Mouse (Mus musculus) MEL-GATA-1-ER (cell line): ENCODE data around the gene Slc9a4.
"Not testable (repeated sequence)": the region's sequence is repeated elsewhere in the genome, so short reads cannot be mapped to it uniquely, and the experiment has no call there.

Experiments used
- DNase-seq: peaks from one replicate; pipeline ENCODE4 v3.0.0-alpha.2; 2012; ENCODE audit warnings: low read depth; ENCODE audit errors: extremely low read depth

The Slc9a4 gene

DNA sequence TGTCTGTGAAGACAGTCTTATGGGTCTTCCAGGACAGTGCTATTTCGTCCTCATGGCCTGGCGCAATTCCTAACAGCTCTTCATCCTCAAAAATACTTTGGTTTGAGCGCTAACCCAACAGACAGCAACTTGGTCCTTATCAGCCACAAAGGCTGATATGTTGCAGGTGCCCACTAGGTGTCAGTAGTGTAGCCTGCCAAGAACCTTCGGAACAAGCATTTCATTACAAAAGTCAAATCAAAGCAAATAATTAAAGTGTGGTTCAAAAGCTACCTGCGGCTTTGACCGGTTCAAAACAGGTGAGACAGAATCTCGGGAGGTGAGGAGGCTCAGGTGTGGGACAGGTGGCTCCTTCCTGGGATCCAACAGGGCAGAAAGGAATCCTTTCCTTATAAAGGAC, at the start of gene Slc9a4:
Gene Slc9a4, plus strand, starts transcription at position 298 of the 400 bp plus-strand sequence.
- no peak for DNase-seq

DNA sequence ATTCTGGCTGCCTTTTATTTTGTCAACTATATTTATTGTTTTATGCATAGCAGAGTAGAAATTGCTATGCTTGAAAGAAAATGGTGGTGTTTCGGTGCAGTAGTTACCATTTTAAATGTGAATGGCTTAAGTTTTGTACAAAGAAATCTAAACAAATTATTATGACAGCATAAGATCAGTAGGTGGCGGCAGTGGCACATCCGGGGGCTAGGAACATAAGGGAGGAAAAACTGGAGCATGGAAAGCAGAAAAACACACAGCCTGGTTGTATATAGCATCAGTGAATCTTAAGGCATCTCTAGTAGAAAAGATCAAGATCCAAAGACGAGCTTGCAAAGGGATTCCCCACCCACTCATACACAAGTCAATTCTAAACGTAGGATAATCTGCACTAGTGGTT, 42.3 kb upstream of the Slc9a4 start:
- no peak for DNase-seq

DNA sequence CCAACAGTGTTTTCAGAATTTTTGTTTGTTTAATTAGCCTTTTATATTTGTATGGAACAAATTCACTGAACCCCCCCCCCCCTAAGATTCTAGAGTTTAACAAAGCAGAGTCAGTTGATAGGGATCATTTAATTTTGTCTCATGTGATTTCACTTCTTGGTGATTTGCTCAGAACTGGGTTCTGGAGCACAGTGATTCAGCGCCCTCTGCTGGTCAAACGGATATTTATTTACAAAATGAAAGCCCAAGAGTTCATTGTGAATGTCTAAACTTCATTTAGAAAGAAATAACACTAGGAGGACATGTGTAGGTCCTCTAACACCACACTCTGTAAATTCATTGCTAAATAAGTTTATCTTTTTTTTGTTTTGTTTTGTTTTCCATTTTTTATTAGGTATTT, 35.2 kb upstream of the Slc9a4 start:
- DNase-seq, result peak; percentile 29

DNA sequence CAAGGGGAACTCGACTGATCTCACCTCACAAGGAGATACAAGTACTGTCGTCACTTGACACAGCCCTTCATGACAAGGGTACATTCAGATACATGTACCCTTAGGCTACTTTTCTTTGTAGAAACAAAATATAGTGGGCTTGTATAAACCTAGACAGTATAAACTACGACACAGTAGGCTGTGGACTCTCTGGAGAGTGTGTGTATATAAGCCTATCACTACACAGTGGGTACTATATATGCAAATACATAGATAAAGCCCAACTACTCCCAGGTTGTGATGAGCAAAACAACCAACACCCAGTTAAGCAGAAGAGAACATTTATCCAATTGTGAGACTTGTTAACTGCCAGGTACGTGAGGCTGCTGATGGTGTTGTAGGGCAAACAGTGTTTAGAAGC, 33.2 kb upstream of the Slc9a4 start:
- DNase-seq, result no peak

DNA sequence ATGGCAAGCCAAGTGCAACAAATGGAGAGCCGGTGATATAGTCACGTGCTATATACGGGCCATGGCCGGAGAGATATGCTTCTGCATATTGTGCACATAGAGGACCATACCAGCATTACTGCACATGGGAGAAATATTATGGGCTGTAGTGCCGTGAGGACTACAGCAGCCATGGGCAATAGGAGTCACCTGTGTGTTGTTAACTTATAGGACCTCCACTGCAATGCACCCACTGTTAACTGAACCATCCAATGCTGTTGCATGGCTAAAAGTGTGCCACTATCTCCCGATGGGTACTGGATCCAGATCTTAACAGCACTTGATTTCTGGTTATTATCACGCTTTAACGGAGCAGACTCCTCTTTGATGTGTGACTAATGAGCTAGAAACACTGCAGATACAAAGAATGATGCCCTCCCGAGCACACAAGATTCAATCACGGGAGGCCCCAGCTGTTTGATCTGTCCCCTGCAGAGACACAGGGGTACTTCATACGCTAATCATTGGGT, 32.8 kb upstream of the Slc9a4 start:
- no peak for DNase-seq

DNA sequence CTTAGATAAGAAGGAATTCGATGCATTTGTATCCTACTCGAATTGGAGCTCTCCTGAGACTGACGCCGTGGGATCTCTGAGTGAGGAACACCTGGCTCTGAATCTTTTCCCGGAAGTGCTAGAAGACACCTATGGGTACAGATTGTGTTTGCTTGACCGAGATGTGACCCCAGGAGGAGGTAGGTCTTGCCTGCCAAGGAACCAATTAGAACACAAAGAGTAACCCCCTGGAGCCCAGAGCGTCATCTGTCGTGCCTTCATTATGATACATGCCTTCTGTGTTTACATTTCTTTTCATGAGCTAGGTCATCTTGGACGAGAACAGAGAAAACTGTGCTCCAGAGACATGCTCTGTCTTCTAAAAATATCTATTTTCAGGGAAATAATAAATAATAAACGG, 32.1 kb upstream of the Slc9a4 start:
- no peak for DNase-seq

DNA sequence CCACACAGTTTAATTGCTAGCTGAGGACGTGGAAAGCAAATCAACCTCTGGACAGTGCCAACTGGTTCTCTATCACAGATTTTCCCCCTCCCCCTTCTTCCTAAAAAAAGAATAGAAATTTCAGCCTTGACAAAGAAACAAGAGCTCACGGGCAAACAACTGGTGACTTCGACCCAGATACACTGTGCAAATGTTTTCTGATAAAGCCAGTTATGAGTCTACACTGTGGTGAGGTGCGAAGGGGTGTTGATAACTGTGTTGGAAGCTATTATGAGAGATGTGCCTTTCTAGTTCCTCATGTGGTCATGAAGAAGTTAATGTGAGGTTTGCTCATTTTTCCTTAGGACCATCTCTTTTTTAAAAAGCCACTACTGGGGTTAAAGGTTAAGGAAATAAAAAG, 10.5 kb upstream of the Slc9a4 start:
- DNase-seq, result no peak

DNA sequence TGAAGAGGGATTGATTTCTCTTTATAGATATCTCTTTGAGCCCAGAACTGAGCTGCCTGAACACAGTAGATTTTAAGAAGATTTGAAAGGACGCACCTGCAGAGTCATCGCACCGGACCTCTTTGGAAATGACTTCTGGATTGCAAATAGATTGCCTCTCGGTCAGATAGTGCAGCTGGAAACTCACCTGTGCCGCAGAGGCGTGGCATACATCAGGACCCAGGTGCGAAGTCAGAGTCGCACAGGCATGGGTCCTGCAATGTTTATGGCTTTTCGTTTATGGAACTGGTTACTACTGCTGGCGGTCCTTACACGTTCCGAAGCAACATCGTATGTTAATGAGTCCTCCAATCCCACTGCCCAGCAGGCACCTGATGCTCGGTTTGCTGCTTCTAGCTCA, 388 bp downstream of the Slc9a4 start:
- DNase-seq, result no peak

DNA sequence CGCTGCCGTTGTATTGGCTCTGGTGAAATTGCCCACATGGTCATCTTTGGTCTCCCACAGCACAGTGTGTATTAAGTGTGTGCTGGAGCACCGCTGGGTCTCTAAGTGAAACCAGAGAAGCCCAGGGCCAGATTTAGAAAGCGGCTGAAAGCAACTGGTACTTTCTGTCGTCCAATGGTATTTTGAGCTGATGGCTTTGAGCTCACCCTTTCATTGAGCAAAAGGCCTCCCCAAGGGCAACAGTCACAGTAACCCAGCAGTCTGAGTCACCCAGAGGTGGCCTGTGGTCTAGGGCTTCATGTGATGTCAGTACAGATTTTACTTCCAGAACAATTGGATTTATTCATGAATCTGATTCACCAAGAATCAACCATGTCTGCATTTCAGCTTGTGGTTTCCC, 6.9 kb downstream of the Slc9a4 start:
- no peak for DNase-seq

DNA sequence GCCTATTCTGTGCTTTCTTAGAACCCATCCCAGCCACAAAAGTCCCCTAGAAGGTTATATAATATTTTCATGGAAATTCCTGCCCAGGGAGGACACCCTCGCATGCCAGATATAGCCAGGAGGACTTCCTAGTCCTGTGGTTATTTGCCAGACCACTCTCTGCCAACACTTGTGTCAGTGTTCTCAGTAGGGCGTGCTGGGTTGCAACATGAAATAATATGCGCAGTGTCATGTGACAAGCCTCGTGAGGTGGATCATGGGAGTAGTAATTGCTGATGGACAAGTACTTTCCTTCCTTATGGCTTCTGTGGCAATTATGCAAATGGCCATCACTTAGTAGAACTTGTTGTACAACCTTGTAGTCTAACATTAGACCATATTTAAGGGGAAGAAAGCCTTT, 11.1 kb downstream of the Slc9a4 start:
- no peak for DNase-seq

DNA sequence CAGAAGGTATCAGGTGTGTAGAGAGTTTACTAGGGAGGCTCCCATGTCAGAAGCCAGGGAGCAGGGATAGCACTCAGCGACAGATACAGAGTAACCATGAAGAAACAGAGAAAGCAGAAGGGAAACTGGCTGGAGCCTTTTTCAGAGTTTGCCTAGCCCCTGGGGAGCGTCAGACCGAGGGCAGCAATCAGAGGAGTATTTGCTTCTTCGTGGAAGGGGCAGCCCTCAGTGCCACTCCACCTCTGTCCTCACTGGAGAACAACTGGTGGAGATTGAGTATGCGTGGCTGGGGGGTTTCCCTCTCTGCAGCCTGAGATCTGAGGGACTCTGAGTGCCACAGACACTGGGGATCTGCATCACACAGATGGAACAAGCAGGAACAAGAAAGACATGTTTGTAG, 17.9 kb downstream of the Slc9a4 start:
- DNase-seq, result no peak

DNA sequence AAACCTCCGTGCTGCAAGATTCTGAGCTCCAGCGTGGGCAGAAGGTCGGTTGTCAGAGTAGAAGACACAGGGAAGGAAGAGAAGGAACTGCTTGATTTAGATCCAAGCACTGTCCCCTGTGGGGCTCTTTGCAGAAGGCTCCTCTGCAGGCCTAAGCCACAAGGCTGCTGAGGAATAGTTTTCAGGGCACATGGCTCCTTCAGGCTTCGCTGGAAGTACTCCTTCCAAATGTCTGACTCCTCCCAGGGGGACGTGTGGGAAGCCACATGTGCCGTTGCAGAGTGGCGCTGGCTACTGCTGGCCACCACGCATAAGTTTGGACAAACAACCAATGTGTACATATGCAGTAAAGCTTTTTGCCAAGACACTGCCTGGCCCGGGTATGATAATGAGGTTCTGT, 19.8 kb downstream of the Slc9a4 start:
- not testable (repeated sequence) for DNase-seq

DNA sequence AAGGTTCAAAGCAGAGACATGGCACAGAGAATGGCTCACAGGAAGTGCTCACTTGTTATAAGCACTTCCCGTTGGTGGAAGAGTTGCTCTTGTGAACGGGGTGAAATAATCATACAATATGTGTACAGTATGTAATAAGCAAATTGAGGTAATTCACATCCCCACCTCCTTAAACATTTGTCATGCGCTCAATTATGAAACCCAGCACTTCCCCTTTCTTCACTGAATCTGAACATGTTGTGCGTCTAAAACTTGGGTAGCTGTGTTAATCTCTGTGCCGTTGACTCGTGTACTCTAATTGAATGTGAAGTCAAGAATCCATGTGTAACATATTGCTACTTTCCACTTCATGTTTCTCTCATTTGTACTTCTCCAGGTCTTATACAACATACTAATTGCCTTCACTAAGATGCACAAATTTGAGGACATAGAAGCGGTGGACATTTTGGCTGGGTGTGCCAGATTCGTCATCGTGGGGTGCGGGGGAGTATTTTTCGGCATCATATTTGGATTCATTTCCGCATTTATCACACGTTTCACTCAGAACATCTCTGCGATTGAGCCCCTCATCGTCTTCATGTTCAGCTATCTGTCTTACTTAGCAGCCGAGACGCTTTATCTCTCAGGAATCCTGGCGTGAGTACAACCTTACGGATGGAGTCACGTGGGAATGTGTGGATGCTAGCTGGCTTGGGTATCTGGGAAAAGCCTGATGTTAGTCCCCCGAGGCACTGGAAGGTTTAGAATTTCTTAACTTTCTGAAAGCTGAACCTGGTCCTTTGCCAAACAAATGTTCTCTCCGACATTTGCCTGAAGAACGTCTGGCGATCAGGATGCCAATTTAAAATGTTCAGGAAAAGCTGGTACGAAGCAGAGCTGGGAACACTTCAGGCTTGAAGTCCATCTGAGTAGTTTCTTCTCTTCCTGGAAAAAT, 20.8 kb downstream of the Slc9a4 start:
- no peak for DNase-seq

DNA sequence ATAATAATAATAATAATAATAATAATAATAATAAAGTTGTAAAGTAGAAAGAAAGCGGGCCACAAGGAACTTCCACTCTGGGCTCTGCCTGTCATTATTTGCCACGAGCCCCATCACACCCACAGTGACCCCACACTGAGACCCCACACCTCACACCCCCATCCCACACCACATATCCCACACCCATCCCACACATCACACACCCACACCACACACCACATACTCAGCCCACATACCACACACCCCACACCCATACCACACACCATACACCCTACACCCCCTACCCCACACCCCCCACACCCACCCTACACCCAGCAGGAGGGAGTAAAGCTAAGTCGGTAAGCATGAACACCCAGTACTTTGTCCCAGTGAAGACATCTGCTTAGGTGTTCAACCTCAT, 21.6 kb downstream of the Slc9a4 start:
- DNase-seq, result no peak

DNA sequence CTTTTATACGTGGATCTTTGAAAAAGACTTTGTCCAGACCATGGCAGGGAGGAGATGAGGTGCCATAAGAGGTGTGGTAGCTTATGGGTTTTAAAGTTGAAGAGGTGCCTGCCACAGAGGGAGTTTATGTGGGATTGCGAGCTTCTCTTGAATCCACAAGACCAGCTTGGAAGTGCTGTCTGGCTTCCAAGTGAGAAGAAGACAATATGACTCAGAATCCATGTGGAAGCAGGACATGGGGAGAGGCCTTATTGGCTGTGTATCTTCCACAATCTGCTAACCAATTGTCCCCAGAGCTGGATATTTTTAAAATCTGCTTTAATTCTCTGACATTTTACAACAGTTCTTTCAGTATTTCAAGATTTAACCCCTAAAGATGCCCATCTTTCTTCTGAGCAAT, 33.3 kb downstream of the Slc9a4 start:
- no peak for DNase-seq

DNA sequence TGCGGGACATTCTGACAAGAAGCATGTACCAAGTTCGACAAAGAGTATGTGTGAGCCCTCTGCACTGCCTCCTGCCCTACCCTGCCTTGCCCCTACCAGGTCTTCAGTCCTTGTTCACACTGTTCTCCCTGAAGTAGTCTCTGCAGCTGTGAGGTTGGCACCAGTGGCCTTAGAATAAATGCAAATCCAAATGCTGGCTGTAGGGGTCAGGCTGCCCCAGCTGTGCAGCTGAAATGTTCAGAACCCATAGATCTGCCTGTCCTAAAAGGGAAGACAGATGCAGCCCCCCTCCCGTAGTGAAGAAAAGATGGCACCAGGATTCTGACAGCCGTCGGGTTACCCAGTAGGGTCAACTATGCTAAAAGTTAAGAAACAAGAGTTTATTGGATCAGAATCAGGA, 39.2 kb downstream of the Slc9a4 start:
- no peak for DNase-seq

DNA sequence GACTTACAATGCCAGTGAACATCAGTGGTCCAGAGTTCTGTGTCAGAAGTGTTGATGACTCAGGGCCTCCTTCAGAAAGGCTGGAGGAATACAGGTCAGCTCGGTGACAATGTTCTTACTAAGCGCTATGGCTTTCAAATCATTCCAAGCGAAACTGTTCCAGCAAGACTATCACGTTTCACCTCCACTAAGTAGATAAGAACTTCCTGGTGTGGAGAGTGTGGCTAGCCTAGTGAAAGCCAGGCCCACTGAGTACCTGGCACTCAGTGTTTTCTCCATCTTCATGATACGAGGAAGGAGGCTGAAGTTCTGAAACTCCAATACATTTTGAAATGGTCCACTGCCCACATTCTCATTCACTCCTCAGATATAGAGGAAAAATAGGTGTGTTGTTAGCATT, 40.0 kb downstream of the Slc9a4 start:
- DNase-seq, result no peak

DNA sequence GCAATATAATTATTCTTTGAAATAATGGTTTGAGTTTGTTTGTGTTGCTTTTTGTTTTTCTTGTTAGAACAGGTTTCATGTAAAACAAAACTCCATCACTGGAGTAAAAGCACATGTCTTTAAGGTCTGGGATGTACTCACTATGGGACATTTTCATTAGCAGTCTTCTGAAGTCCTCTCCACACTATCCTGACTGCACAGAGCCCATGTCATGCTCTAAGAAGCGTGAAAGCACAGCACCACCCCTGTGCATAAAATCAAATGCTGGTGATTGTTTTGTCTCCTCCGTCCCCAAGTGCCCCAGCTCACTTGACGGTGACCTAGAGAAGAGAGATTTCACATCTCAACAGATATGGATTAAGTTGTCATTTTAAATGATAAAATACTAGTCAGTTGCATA, 45.1 kb downstream of the Slc9a4 start:
- no peak for DNase-seq

DNA sequence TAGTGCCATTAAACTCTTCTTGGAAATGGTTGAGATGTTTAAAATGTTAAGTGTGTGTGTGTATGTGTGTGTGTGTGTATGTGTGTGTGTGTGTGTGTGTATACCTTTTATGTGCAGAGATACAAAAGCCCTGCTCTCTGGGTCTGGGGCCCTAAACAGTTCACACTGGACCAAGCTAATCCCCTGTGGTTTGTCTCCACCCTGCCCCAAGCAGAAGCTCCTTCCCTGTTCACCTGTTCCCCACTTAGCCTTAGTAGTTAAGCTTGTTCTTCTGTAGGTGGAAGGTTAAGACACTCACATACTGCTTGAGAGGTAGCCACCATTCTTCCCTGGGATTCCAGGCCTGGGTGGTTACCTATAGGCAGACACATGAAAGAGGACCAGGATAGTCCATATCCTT, 47.1 kb downstream of the Slc9a4 start:
- DNase-seq, result no peak

DNA sequence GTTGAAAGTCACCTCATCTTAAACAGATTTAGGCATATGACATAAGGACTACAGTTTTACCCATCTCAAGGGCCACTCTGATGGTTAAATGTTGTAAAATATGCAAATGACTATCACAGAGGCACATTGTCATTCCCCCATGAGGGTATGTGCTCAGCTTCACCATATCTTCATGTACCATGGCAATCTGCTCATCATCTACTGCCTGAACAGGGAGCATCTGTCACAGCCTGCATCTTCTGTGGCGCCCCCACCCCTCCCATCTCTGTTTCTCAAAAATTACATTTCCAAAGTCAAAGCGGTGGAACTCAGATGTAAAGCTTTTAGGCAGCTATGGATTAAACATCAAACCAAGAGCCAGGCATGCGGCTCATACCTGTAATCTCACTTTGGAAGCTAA, 48.6 kb downstream of the Slc9a4 start:
- no peak for DNase-seq

DNA sequence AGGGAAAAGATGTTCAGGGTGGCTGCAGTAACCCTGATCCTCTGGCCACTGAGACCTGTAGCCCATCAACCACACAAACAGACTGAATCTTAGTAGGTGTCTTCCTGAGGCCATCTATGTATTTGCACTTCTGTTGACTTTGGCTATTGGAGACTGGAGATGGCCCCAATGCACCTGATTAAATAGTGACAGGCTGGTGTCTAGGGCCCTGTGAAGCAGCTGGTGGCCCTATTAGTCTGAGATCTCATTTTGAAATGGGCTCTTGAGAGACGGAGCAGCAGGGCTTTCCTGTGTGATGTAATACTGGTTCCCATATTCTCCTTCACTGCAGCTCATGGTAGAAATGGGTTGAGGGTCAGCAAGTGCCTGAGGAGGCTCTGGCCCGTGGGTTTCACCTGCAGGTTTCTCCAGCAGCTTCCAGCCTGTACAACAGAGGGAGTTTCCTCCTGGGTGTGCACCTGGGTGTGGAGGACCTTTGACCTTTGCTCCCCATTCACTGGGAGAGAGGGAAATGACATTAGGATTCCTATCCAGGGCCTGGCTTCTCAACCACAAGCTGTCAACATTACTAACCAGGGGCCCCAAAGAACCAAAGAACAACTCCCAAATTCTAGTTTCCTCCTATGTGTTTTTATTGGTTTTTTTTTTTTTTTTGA, 52.7 kb downstream of the Slc9a4 start:
- DNase-seq, result no peak

DNA sequence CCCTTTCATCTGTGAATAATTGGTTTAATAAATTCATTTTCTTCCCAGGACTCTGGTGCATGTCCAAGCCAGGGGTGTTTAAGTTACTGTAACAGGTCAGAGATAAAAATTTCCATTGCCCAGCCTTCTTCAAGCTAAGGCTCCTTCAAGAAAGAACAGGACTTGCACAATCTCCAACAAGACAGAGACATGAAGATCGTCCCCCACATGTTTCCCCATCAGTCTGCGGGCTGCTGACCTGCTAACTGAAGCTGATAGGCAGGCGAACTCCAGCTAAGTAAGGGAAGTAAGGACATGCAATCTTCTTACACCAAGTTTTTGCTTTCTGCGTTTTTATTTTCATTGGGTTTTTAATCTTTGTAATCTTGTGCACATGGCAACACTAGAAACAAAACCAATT, 54.7 kb downstream of the Slc9a4 start:
- no peak for DNase-seq

DNA sequence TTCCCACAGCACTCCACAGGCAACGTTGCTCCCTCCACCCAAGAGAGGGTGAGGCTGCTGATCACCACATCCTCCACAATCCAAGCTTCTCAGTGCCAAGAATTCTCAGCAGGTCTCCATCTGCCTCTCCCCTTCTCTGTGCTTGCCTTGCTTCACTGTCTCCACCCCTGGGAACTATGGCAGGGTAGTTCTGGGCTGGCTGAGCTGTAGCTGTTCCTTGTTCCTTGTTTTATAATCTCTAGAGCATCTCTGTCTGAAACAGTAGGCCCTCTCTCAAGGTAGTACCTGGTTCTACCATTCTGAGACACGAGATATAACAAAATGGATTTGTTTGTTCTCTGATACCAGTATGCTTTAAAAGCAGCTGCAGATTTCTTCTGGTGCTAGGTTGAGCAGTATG, 68.4 kb downstream of the Slc9a4 start:
- DNase-seq, result no peak
